Mouse (Mus musculus): ENCODE data around the gene Pigl. TPM values are rescaled to one million over a fixed set of nuclear protein-coding genes. Genes with fewer than 3 reads are reported as not detected.
A peak's percentile ranks its signal among the peaks of the same experiment; 100 is the strongest.

Pigl gene
- polyA plus RNA-seq, 1 experiment from 2014 or later: 5.6 TPM

DNA sequence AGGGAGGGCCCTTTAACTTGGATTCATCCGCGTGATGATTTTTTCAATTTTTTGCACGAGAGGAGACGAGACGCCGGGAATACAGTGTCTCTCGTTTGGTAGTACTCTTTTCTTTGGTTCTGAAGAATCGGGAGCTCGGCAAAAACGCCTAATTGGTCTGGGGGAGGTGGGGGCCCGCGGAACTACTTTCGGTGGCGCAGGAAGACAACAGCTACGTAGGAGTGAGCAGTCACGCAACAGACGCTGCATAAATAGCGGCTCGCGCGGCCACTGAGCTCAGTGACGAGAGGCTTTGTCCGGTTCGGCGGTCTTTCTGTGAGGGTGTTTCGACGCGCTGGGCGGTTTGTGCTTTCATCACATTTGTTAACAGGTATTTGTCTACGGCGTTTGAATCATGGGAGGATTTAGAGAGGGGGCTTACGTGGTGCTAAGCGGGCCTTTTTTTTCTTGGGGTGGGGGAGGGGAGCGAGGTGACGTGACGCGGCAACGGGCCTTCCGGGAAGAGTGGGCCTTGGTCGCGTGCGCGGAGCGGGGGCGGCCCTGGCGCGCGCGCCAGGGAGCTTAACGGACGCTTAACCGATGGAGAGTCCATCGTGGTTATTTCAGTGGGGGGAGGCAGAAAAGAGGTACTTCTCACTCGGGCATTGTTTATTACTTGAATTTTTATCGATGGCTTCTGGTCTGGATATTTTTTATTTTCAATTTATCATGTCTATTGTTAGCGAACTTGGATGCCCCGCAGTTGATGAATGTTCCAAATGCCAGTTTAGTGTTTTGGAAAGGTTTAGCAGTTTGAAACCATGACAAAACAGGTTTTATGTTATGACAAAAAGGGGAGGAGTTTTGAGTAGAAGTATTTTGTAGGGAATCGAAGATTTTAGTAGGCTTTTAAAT is 93.2 kb downstream of the Pigl start:
- TF ChIP-seq CTCF (IDR thresholded peaks at IDR 0.05; ENCODE audit: low read depth) (no peak), EP300 (optimal IDR thresholded peaks at IDR 0.05) (peak; percentile 78)
- WGBS: under 1% methylated on average over 58 of the region's 58 CpGs
- peak; percentile 89 for DNase-seq (ENCODE audit: low spot score)

DNA sequence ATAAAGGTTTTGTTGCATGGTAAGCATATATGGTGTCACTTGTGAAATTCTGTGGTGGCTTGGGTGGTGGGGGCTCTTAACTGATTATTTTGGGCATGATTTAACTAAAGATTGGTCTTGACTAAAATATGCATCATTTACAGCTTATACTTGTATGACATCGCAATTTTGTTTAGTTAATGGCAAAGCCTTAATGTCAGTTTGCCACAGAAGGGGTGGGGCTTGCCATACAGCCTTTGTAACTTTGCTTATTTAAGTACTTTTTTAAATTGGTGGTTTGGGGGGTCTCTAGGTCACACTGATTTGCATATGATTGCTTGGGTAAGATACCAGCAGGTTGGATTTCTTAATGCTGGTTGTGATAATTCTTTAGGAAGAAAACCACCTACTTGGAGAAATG is 94.9 kb downstream of the Pigl start:
- H3K9me3 ChIP-seq (ENCODE audit: control insufficient read depth, low read length): no peaks in the 10 kb centered on the region
- TF ChIP-seq EP300 (optimal IDR thresholded peaks at IDR 0.05): no peak
- no peak for TF ChIP-seq CTCF (IDR thresholded peaks at IDR 0.05; ENCODE audit: low read depth)
- DNase-seq (ENCODE audit: low spot score): no peak
- no peak overlapping the region for H3K27ac ChIP-seq (replicated peaks)
- no peak overlapping the region; the same call in 1 of the 2 replicates for H3K9ac ChIP-seq (ENCODE audit: low read length)
- 0 out of 2 replicates have a peak, but pooled peaks cover 3% of the 10 kb centered on the region for H3K36me3 ChIP-seq (ENCODE audit: control insufficient read depth, insufficient read depth, low read length)
- H3K4me3 ChIP-seq (ENCODE audit: low read depth, low read length): peak overlapping the region; percentile 46
- H3K4me1 ChIP-seq (replicated peaks; ENCODE audit: control insufficient read depth, insufficient read depth): peaks cover 3% of the 10 kb centered on the region; the same call in 1 of the 2 replicates
- ATAC-seq (ENCODE audit: low FRiP score, low TSS enrichment): no peak
- WGBS: 5% methylated on average over 1 of the region's 1 CpGs
- H3K4me2 ChIP-seq (replicated peaks; ENCODE audit: low read depth): peak overlapping the region; percentile 76
- no peaks in the 10 kb centered on the region for H3K27me3 ChIP-seq (ENCODE audit: control insufficient read depth, insufficient read depth, low read length)

More for the DNA sequence above, 93.2 kb downstream of the Pigl start:
- Histone ChIP-seq H3K27ac (replicated peaks) (peak overlapping the region; percentile 73), H3K9ac (ENCODE audit: low read length) (peak overlapping the region; percentile 75), H3K4me2 (replicated peaks; ENCODE audit: low read depth) (peak overlapping the region; percentile 61), H3K9me3 (ENCODE audit: control insufficient read depth, low read length) (no peaks in the 10 kb centered on the region), H3K4me3 (ENCODE audit: low read depth, low read length) (peak overlapping the region; percentile 68), H3K27me3 (ENCODE audit: control insufficient read depth, insufficient read depth, low read length) (no peaks in the 10 kb centered on the region), H3K36me3 (ENCODE audit: control insufficient read depth, insufficient read depth, low read length) (0 out of 2 replicates have a peak, but pooled peaks cover 3% of the 10 kb centered on the region), H3K4me1 (replicated peaks; ENCODE audit: control insufficient read depth, insufficient read depth) (peaks cover 3% of the 10 kb centered on the region; the same call in 1 of the 2 replicates)
- ATAC-seq (ENCODE audit: low FRiP score, low TSS enrichment): peak; percentile 79

DNA sequence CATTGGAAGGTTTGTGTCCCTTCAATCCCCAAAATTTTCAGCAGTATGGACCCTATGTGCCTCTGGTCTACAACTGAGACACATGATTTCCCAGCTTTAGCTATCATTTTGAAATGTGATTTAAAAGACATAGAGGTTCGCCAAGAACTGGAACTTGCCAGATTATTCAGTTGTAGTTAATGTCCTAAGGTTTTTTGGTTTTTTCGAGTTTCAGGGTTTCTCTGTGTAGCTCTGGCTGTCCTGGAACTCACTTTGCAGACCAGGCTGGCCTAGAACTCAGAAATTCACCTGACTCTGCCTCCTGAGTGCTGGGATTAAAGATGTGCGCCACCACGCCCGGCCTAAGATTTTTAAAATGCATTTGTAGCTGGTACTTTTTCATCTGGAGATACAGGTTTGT is 95.4 kb downstream of the Pigl start:
- no peaks in the 10 kb centered on the region for H3K9me3 ChIP-seq (ENCODE audit: control insufficient read depth, low read length)
- TF ChIP-seq EP300 (optimal IDR thresholded peaks at IDR 0.05) (no peak), CTCF (IDR thresholded peaks at IDR 0.05; ENCODE audit: low read depth) (no peak)
- peak overlapping the region; percentile 46 for H3K4me3 ChIP-seq (ENCODE audit: low read depth, low read length)
- DNase-seq (ENCODE audit: low spot score): no peak
- WGBS: 68% methylated on average over 5 of the region's 5 CpGs
- peaks cover 3% of the 10 kb centered on the region; the same call in 1 of the 2 replicates for H3K4me1 ChIP-seq (replicated peaks; ENCODE audit: control insufficient read depth, insufficient read depth)
- H3K4me2 ChIP-seq (replicated peaks; ENCODE audit: low read depth): peak overlapping the region; percentile 76
- no peak overlapping the region; the same call in 1 of the 2 replicates for H3K9ac ChIP-seq (ENCODE audit: low read length)
- H3K27me3 ChIP-seq (ENCODE audit: control insufficient read depth, insufficient read depth, low read length): no peaks in the 10 kb centered on the region
- ATAC-seq (ENCODE audit: low FRiP score, low TSS enrichment): no peak
- no peak overlapping the region for H3K27ac ChIP-seq (replicated peaks)
- H3K36me3 ChIP-seq (ENCODE audit: control insufficient read depth, insufficient read depth, low read length): 0 out of 2 replicates have a peak, but pooled peaks cover 3% of the 10 kb centered on the region

DNA sequence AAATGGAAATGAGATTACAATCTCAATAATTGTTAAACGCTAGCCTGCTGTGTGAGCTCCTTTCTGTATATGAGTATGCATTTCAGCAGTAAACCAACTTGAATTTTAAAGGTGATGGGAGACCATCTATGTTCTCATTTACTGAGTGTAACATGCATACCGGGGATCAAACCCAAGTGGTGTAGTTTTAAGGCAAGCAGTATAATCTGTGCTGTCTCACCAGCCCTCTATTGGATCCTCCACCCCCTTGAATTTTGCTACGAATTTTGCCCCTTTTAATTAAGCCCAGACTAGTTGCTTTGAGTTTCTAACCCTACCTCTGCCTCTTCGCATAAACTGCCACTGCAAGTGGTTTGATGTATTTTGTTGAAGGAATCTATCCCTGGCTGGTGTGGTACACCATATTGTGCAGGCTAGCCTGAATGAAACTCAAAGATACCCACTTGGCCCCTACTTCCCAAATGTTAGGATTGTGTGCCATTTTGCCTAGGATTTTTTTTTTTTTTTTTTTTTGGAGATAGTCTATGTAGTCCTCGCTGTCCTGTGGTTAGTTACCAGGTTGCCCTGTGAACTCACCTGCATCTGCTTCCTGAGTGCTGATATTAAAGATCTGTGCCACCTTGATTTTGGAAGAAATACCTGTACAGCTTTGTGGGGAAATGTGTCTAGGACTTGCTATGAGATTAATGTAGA is 96.0 kb downstream of the Pigl start:
- 0 out of 2 replicates have a peak, but pooled peaks cover 3% of the 10 kb centered on the region for H3K36me3 ChIP-seq (ENCODE audit: control insufficient read depth, insufficient read depth, low read length)
- no peaks in the 10 kb centered on the region for H3K27me3 ChIP-seq (ENCODE audit: control insufficient read depth, insufficient read depth, low read length)
- no peak overlapping the region for H3K27ac ChIP-seq (replicated peaks)
- H3K4me1 ChIP-seq (replicated peaks; ENCODE audit: control insufficient read depth, insufficient read depth): peaks cover 3% of the 10 kb centered on the region; the same call in 1 of the 2 replicates
- peak overlapping the region; percentile 46 for H3K4me3 ChIP-seq (ENCODE audit: low read depth, low read length)
- ATAC-seq (ENCODE audit: low FRiP score, low TSS enrichment) (no peak), DNase-seq (ENCODE audit: low spot score) (no peak)
- no peak overlapping the region for H3K9ac ChIP-seq (ENCODE audit: low read length)
- H3K4me2 ChIP-seq (replicated peaks; ENCODE audit: low read depth): peak overlapping the region; percentile 76
- no peaks in the 10 kb centered on the region for H3K9me3 ChIP-seq (ENCODE audit: control insufficient read depth, low read length)
- WGBS: 67% methylated on average over 5 of the region's 5 CpGs
- TF ChIP-seq EP300 (optimal IDR thresholded peaks at IDR 0.05) (no peak), CTCF (IDR thresholded peaks at IDR 0.05; ENCODE audit: low read depth) (no peak)

DNA sequence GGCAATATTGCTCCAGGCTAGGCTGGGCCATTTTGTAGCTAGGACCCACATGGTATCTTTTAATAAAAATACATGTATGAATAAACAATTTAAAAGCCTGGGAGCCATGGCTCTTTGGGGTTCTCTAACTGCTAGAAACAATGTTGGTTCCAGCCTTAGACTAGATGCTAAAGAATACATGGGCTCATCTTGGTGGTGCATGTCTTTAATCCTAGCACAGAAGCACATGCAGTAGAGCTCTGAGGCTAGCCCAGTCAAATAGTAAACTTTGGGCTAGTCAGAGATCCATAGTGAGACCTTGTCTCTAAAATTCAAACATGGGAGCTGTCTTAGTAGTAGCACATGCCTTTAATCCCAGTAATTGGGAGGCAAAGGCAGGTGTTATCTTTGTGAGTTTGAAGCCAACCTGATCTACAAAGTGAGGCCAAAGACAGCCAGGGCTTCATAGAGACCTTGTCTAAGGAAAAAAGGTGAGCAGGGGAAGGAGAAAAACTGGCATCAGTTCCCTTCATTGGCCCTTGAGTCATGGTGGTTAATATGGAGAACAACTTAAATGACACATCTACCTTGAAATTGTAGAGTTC is 96.8 kb downstream of the Pigl start:
- Histone ChIP-seq H3K4me1 (replicated peaks; ENCODE audit: control insufficient read depth, insufficient read depth) (peaks cover 3% of the 10 kb centered on the region; the same call in 1 of the 2 replicates), H3K4me2 (replicated peaks; ENCODE audit: low read depth) (peak overlapping the region; percentile 76; the same call in 1 of the 2 replicates), H3K27me3 (ENCODE audit: control insufficient read depth, insufficient read depth, low read length) (no peaks in the 10 kb centered on the region), H3K9ac (ENCODE audit: low read length) (no peak overlapping the region), H3K9me3 (ENCODE audit: control insufficient read depth, low read length) (no peaks in the 10 kb centered on the region), H3K27ac (replicated peaks) (no peak overlapping the region), H3K36me3 (ENCODE audit: control insufficient read depth, insufficient read depth, low read length) (0 out of 2 replicates have a peak, but pooled peaks cover 3% of the 10 kb centered on the region), H3K4me3 (ENCODE audit: low read depth, low read length) (no peak overlapping the region)
- TF ChIP-seq EP300 (optimal IDR thresholded peaks at IDR 0.05): no peak
- TF ChIP-seq CTCF (IDR thresholded peaks at IDR 0.05; ENCODE audit: low read depth): no peak
- ATAC-seq (ENCODE audit: low FRiP score, low TSS enrichment) (no peak), DNase-seq (ENCODE audit: low spot score) (no peak)
